Mouse (Mus musculus) lung, postnatal 0 days (tissue): ENCODE measurements around the gene Csnk1d.

ENCODE experiments used
- CTCF ChIP-seq: IDR thresholded peaks from 2 replicates; pipeline ENCODE4 v1.5.1; 2016; ENCODE audit warnings: antibody characterized with exemption, mild to moderate bottlenecking
- EP300 ChIP-seq: IDR thresholded peaks from 2 replicates; pipeline ENCODE4 v1.6.1; 2016; ENCODE audit warnings: antibody characterized with exemption, mild to moderate bottlenecking, control low read depth

- no peak for TF ChIP-seq CTCF
- TF ChIP-seq EP300: no peak
These were observed 21.4 kb downstream of the Csnk1d start for GRCm38 (mm10) chr11:120969742-120970141.
